8 mouse cellular contexts compared by ENCODE assay signal in the genomic region with DNA sequence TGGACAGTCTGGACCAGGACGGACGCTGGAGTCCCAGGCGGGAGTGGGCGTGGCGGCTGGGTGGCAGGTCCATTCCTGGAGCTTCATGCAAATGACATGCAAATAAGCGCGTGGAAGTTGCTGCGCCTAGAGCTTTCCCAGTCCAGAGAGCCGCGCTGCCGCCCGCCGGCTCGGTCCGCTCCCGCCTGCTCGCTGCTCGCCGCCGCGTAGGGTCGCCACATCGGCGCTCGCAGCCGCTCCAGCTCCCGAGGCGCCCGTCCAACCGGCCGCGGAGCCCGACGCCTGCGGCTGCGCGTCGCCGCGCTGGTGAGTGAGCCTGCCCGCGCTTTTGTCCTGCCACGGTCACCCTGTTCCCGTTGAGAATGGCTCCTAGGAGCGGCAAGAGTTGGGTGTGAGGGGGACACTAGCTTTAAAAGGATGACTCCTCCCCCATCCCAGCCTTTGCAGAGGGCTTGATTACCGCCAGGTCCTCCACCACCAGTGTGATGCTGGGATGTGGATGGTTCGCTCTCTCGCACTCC. TPM values are rescaled to one million over a fixed set of nuclear protein-coding genes. Genes with fewer than 3 reads are reported as not detected.
DNase-seq lines count a peak whose midpoint lies in the region; ATAC-seq and TF ChIP-seq lines count a peak whose summit lies in the region.

A gene (plus strand): TSS at position 146 of the 521 bp plus-strand sequence.

- peak within 1 kb of the TSS; percentile 25 for H3K9ac ChIP-seq in forebrain, embryonic 11.5 days (ENCODE audit: low read length)
- peak within 1 kb of the TSS; percentile 73 for H3K9ac ChIP-seq in heart, embryonic 13.5 days
- H3K9ac ChIP-seq in kidney, postnatal 0 days (ENCODE audit: low read depth, low read length), result 0 out of 2 replicates have a peak within 1 kb of the TSS, but pooled peaks have one; percentile 48
- H3K9ac ChIP-seq in liver, adult 2 months (ENCODE audit: low read depth, low read length), result peak within 1 kb of the TSS; percentile 85
- H3K9ac ChIP-seq in stomach, embryonic 15.5 days, result no peak within 1 kb of the TSS; the same call in 1 of the 2 replicates

- no peak within 1 kb of the TSS for H3K27ac ChIP-seq in thymus, adult 2 months (ENCODE audit: control insufficient read depth, insufficient read depth, low read length)
- H3K27ac ChIP-seq in forebrain, embryonic 11.5 days (ENCODE audit: low read depth, low read length), result no peak within 1 kb of the TSS
- H3K27ac ChIP-seq in heart, embryonic 13.5 days (replicated peaks), result 0 out of 2 replicates have a peak within 1 kb of the TSS, but pooled peaks have one; percentile 12
- H3K27ac ChIP-seq in kidney, postnatal 0 days, result no peak within 1 kb of the TSS
- H3K27ac ChIP-seq in liver, adult 2 months (replicated peaks; ENCODE audit: insufficient read depth, low read depth, low read length), result peak within 1 kb of the TSS; percentile 35
- H3K27ac ChIP-seq in stomach, embryonic 15.5 days, result no peak within 1 kb of the TSS

- DNase-seq in thymus, adult 2 months, result peak; percentile 7
- DNase-seq in thymus, postnatal 0 days (ENCODE audit: low spot score), result no peak
- peak; percentile 92 for DNase-seq in forebrain, embryonic 11.5 days (ENCODE audit: low spot score)
- peak; percentile 97 for DNase-seq in kidney, postnatal 0 days (ENCODE audit: low spot score)
- DNase-seq in liver, adult 2 months (ENCODE audit: extremely low read depth, low read depth, low spot score), result peak; percentile 87

- H3ac ChIP-seq in myocyte (ENCODE audit: control insufficient read depth, insufficient read length), result no peak within 1 kb of the TSS

- TF ChIP-seq CTCF in thymus, adult 2 months (IDR thresholded peaks at IDR 0.05; ENCODE audit: borderline replicate concordance, control insufficient read depth, extremely low read depth, insufficient read depth, low read length, poor library complexity), result no peak
- peak; percentile 17; the same call in 1 of the 2 replicates for TF ChIP-seq CTCF in kidney, postnatal 0 days (IDR thresholded peaks at IDR 0.05; ENCODE audit: low read depth)
- 0 out of 2 replicates have a peak, but pooled peaks have one; percentile 19 for TF ChIP-seq CTCF in liver, adult 2 months (IDR thresholded peaks at IDR 0.05; ENCODE audit: low read depth, low read length)

- no peaks in the 10 kb centered on the region; the same call in 1 of the 2 replicates for H3K9me3 ChIP-seq in forebrain, embryonic 11.5 days (ENCODE audit: control insufficient read depth, low read length)
- H3K9me3 ChIP-seq in heart, embryonic 13.5 days, result no peaks in the 10 kb centered on the region
- no peaks in the 10 kb centered on the region for H3K9me3 ChIP-seq in kidney, postnatal 0 days (replicated peaks; ENCODE audit: low read length)
- no peaks in the 10 kb centered on the region for H3K9me3 ChIP-seq in stomach, embryonic 15.5 days

- ATAC-seq in forebrain, embryonic 11.5 days (replicated peaks; ENCODE audit: low FRiP score), result peak; percentile 90
- ATAC-seq in heart, embryonic 13.5 days (ENCODE audit: extremely low read depth, insufficient number of reproducible peaks, low FRiP score, low TSS enrichment), result peak; percentile 57
- ATAC-seq in kidney, postnatal 0 days (replicated peaks; ENCODE audit: low FRiP score, low read depth), result peak; percentile 91
- ATAC-seq in stomach, embryonic 15.5 days (ENCODE audit: insufficient read depth, low FRiP score, low read depth), result peak; percentile 91

- no peaks in the 10 kb centered on the region for H3K36me3 ChIP-seq in thymus, adult 2 months (ENCODE audit: control insufficient read depth, insufficient read depth, low read length)
- no peaks in the 10 kb centered on the region for H3K36me3 ChIP-seq in forebrain, embryonic 11.5 days (ENCODE audit: control insufficient read depth, insufficient read depth, low read length)
- H3K36me3 ChIP-seq in heart, embryonic 13.5 days, result no peaks in the 10 kb centered on the region
- no peaks in the 10 kb centered on the region for H3K36me3 ChIP-seq in kidney, postnatal 0 days (ENCODE audit: insufficient read depth, low read length)
- H3K36me3 ChIP-seq in liver, adult 2 months (ENCODE audit: control insufficient read depth, insufficient read depth, low read length), result no peaks in the 10 kb centered on the region
- H3K36me3 ChIP-seq in myocyte (ENCODE audit: control insufficient read depth, insufficient read depth), result no peaks in the 10 kb centered on the region
- no peaks in the 10 kb centered on the region for H3K36me3 ChIP-seq in stomach, embryonic 15.5 days

- TF ChIP-seq POLR2A in thymus, adult 2 months (IDR thresholded peaks at IDR 0.05; ENCODE audit: control insufficient read depth, extremely low read depth, insufficient read depth, low read length, poor library complexity), result no peak
- peak; percentile 97 for TF ChIP-seq POLR2A in liver, adult 2 months (IDR thresholded peaks at IDR 0.05; ENCODE audit: extremely low read depth, insufficient read depth, low read length)
- TF ChIP-seq POLR2A in myocyte (IDR thresholded peaks at IDR 0.05; ENCODE audit: insufficient read length, low read depth), result peak; percentile 83

- H3K79me2 ChIP-seq in liver, adult 2 months (ENCODE audit: control insufficient read depth, insufficient read depth, low read length), result no peaks in the 10 kb centered on the region
- H3K79me2 ChIP-seq in myocyte (ENCODE audit: control insufficient read depth, insufficient read depth), result no peaks in the 10 kb centered on the region

- no peaks in the 10 kb centered on the region; the same call in 1 of the 2 replicates for H3K4me1 ChIP-seq in thymus, adult 2 months (replicated peaks; ENCODE audit: control insufficient read depth, insufficient read depth, low read length)
- peaks cover 20% of the 10 kb centered on the region for H3K4me1 ChIP-seq in forebrain, embryonic 11.5 days (replicated peaks; ENCODE audit: control insufficient read depth, insufficient read depth, low read length)
- peaks cover 15% of the 10 kb centered on the region for H3K4me1 ChIP-seq in heart, embryonic 13.5 days
- H3K4me1 ChIP-seq in kidney, postnatal 0 days (replicated peaks; ENCODE audit: insufficient read depth, low read length), result peaks cover 4% of the 10 kb centered on the region; the same call in 1 of the 2 replicates
- H3K4me1 ChIP-seq in liver, adult 2 months (ENCODE audit: control insufficient read depth, insufficient read depth, low read length), result peaks cover 29% of the 10 kb centered on the region
- peaks cover 11% of the 10 kb centered on the region; the same call in 1 of the 2 replicates for H3K4me1 ChIP-seq in stomach, embryonic 15.5 days

- peak within 1 kb of the TSS; percentile 61 for H3K4me2 ChIP-seq in forebrain, embryonic 11.5 days (ENCODE audit: low read depth, low read length, severe bottlenecking)
- H3K4me2 ChIP-seq in heart, embryonic 13.5 days, result peak within 1 kb of the TSS; percentile 90
- peak within 1 kb of the TSS; percentile 83 for H3K4me2 ChIP-seq in kidney, postnatal 0 days (ENCODE audit: low read length)
- H3K4me2 ChIP-seq in myocyte (ENCODE audit: low read depth), result peak within 1 kb of the TSS; percentile 97
- H3K4me2 ChIP-seq in stomach, embryonic 15.5 days, result peak within 1 kb of the TSS; percentile 97

- WGBS in thymus, adult 2 months, result 2% methylated on average over 48 of the region's 48 CpGs
- WGBS in forebrain, embryonic 11.5 days, result 0% methylated on average over 48 of the region's 48 CpGs
- WGBS in heart, embryonic 13.5 days, result under 1% methylated on average over 48 of the region's 48 CpGs
- under 1% methylated on average over 48 of the region's 48 CpGs for WGBS in kidney, postnatal 0 days
- WGBS in liver, adult 2 months, result under 1% methylated on average over 48 of the region's 48 CpGs
- under 1% methylated on average over 48 of the region's 48 CpGs for WGBS in stomach, embryonic 15.5 days

- H3K4me3 ChIP-seq in thymus, adult 2 months (ENCODE audit: control insufficient read depth, insufficient read depth, low read length), result no peak within 1 kb of the TSS
- peak within 1 kb of the TSS; percentile 28 for H3K4me3 ChIP-seq in forebrain, embryonic 11.5 days (ENCODE audit: low read depth, low read length)
- peak within 1 kb of the TSS; percentile 59 for H3K4me3 ChIP-seq in heart, embryonic 13.5 days
- peak within 1 kb of the TSS; percentile 37 for H3K4me3 ChIP-seq in kidney, postnatal 0 days (replicated peaks; ENCODE audit: low read depth, low read length)
- H3K4me3 ChIP-seq in liver, adult 2 months (ENCODE audit: insufficient read depth, low read depth, low read length), result peak within 1 kb of the TSS; percentile 63
- no peak within 1 kb of the TSS for H3K4me3 ChIP-seq in myocyte
- peak within 1 kb of the TSS; percentile 46 for H3K4me3 ChIP-seq in stomach, embryonic 15.5 days (replicated peaks)

- H3K27me3 ChIP-seq in thymus, adult 2 months (ENCODE audit: control insufficient read depth, insufficient read depth, low read length), result peaks cover 3% of the 10 kb centered on the region; the same call in 1 of the 2 replicates
- H3K27me3 ChIP-seq in forebrain, embryonic 11.5 days (ENCODE audit: control insufficient read depth, insufficient read depth, low read length), result 0 out of 2 replicates have a peak, but pooled peaks cover 2% of the 10 kb centered on the region
- peaks cover 37% of the 10 kb centered on the region for H3K27me3 ChIP-seq in heart, embryonic 13.5 days (replicated peaks)
- H3K27me3 ChIP-seq in kidney, postnatal 0 days (ENCODE audit: insufficient read depth, low read length), result no peaks in the 10 kb centered on the region
- H3K27me3 ChIP-seq in liver, adult 2 months (ENCODE audit: control insufficient read depth, insufficient read depth, low read length), result no peaks in the 10 kb centered on the region
- H3K27me3 ChIP-seq in myocyte (ENCODE audit: control insufficient read depth, insufficient read depth, insufficient read length), result no peaks in the 10 kb centered on the region
- peaks cover 6% of the 10 kb centered on the region; the same call in 1 of the 2 replicates for H3K27me3 ChIP-seq in stomach, embryonic 15.5 days (replicated peaks)

TF ChIP-seq in myocyte, 11 proteins besides CTCF, POLR2A, EP300 and RAD21:
- TF ChIP-seq TCF3 (IDR thresholded peaks at IDR 0.05; ENCODE audit: insufficient read length, low read depth), result no peak
- TF ChIP-seq MYOG (IDR thresholded peaks at IDR 0.05; ENCODE audit: control insufficient read depth in 1 of 3, insufficient read depth in 1 of 3, insufficient read length in 2 of 3, low read depth in 2 of 3), result peak in 1 of 3 experiments; percentile 5
- TF ChIP-seq POLR2AphosphoS2 (IDR thresholded peaks at IDR 0.05; ENCODE audit: insufficient read length, low read depth), result peak; percentile 42

RNA-seq across cellular contexts. Expression of the gene that starts here (rescaled TPM):
- 7.2 and 7.6 TPM in 2 replicates for polyA plus RNA-seq in thymus, adult 2 months (2012; rRNA removed)
- 5.2 and 6.1 TPM in 2 replicates for polyA plus RNA-seq in thymus, postnatal 0 days (2015; fragmentation: Nextera tagmentation; extraction: Ambion mirVana)
- polyA plus RNA-seq in forebrain, embryonic 11.5 days (2014; fragmentation: Nextera tagmentation; extraction: Ambion mirVana), result 3.9 and 4.7 TPM in 2 replicates
- polyA plus RNA-seq in heart, embryonic 13.5 days (2015; fragmentation: Nextera tagmentation; extraction: Ambion mirVana), result 8.9 and 9.1 TPM in 2 replicates
- 67.3 and 68.5 TPM in 2 replicates for polyA plus RNA-seq in kidney, postnatal 0 days (2015; fragmentation: Nextera tagmentation; extraction: Ambion mirVana)
- total RNA-seq in liver, adult 2 months (2014; rRNA removed), result 26.3 and 33.0 TPM in 2 replicates
- 34.4 and 37.7 TPM in 2 replicates for polyA plus RNA-seq in liver, adult 2 months (2012; rRNA removed)
- 2.1 TPM for polyA plus RNA-seq in myocyte (2012; fragmentation: generic; extraction: Trizol)
- polyA plus RNA-seq in stomach, embryonic 15.5 days (2015; fragmentation: Nextera tagmentation; extraction: Ambion mirVana), result 309 and 311 TPM in 2 replicates

Comparison
In these comparisons a context has a peak if more than half of its experiments do, and no peak if none do; other contexts are left out.
1. H3K27ac ChIP-seq: peak in heart, embryonic 13.5 days (single experiment) and liver, adult 2 months (single experiment); none in thymus, adult 2 months (single experiment), forebrain, embryonic 11.5 days (single experiment), kidney, postnatal 0 days (single experiment) and stomach, embryonic 15.5 days (single experiment).
2. H3K4me3 ChIP-seq: peak in forebrain, embryonic 11.5 days (single experiment), heart, embryonic 13.5 days (single experiment), kidney, postnatal 0 days (single experiment), liver, adult 2 months (single experiment) and stomach, embryonic 15.5 days (single experiment); none in thymus, adult 2 months (single experiment) and myocyte (single experiment).
3. Peak in every context shown above with its lines, with median percentiles within 50 percentile points of each other: ATAC-seq and H3K4me2 ChIP-seq.